Mouse (Mus musculus): Measurements from ENCODE around the gene Mical3. TPM values are rescaled to one million over a fixed set of nuclear protein-coding genes. Genes with fewer than 3 reads are reported as not detected.
A peak's percentile ranks its signal among the peaks of the same experiment; 100 is the strongest.

Mical3 gene
- polyA plus RNA-seq, 1 experiment from 2014 or later, result 20.0 TPM

DNA sequence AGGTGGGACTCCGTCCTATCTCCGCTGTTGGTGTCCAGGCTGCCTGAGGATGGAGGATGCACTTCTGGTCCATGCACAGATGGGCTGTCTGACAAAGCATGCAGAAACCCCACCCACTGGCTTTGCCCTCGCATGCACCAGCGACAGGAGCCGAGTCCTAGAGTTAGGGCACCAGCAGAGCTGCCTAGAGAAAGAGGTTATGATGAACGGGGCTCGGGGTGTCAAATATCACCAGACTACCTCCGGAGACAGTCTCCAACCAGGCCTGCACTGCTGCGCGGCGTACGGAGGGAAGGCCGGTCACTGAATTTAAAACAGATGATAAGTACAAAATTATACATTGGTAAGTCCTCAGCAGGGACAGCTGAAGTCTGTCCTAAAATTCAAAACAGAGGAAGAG, 165.0 kb downstream of the Mical3 start:
- peaks cover 6% of the 10 kb centered on the region for H3K36me3 ChIP-seq
- no peaks in the 10 kb centered on the region for H3K27me3 ChIP-seq
- no peak overlapping the region for H3K27ac ChIP-seq
- no peak overlapping the region for H3K4me3 ChIP-seq
- H3K4me2 ChIP-seq, result no peak overlapping the region
- H3K9ac ChIP-seq, result no peak overlapping the region
- H3K4me1 ChIP-seq, result no peaks in the 10 kb centered on the region
- no peaks in the 10 kb centered on the region for H3K9me3 ChIP-seq
- ATAC-seq (ENCODE audit: borderline replicate concordance, extremely low read depth, low FRiP score, low TSS enrichment), result no peak
- 43% methylated on average over 13 of the region's 13 CpGs for WGBS

DNA sequence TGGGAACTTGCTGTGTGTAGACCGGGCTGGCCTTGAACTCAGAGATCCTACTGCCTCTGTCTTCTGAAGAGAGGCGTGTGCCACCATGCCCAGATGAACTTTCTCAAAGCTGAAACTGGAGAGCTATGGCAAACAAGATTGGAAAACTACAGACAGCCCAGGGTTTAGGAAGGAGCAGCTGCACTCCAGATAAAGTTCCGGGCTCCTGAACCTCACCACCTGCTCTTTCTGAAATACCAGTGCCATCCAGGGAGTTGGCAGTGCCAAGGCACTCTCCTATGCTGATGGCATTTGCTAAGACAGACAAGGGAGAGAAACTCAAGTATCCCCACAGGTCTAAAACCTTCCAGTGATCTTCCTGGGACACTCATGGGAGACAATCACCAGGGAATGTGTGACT, 166.6 kb downstream of the Mical3 start:
- Histone ChIP-seq H3K27ac (no peak overlapping the region), H3K4me3 (no peak overlapping the region), H3K9ac (no peak overlapping the region), H3K4me1 (no peaks in the 10 kb centered on the region), H3K27me3 (no peaks in the 10 kb centered on the region), H3K4me2 (no peak overlapping the region), H3K36me3 (peaks cover 11% of the 10 kb centered on the region; the same call in 1 of the 2 replicates), H3K9me3 (no peaks in the 10 kb centered on the region)
- no peak for ATAC-seq (ENCODE audit: borderline replicate concordance, extremely low read depth, low FRiP score, low TSS enrichment)
- WGBS, result 87% methylated on average over 3 of the region's 3 CpGs

DNA sequence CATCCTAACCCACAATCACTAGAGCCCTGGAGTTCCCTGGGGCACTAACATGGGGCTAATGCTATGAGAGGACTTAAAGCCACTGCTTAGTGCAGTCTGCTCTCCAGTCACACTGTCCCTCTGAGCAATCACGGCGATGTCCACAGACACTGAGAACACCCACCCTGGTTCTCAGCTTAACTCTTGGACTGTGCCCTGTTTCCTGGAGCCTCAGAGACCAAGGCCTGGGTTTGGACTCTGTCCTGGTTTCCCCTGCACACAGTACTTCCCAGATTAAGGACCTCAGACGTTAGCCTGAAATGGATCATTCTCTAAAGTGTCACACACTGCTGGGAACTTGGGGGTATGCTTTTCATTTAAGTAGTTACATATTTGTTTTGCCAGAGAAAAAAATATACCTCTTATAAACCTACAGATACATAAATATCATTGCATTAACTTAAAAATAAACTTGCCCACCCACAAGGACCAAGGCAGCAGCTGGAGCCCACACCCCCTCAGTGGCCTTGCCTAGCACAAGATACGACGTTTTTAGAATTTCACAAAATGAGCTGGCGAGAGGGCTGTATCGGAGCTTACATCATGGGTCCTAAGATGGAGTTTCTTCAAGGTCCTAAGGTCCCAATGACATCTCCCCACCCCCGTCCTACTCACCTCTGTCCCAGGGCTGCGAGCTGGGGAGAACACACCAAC, 170.3 kb downstream of the Mical3 start:
- Histone ChIP-seq H3K36me3 (peaks cover 25% of the 10 kb centered on the region; the same call in 1 of the 2 replicates), H3K27me3 (no peaks in the 10 kb centered on the region), H3K4me3 (no peak overlapping the region), H3K9ac (no peak overlapping the region), H3K27ac (no peak overlapping the region), H3K9me3 (no peaks in the 10 kb centered on the region), H3K4me2 (no peak overlapping the region), H3K4me1 (no peaks in the 10 kb centered on the region)
- WGBS, result 85% methylated on average over 9 of the region's 9 CpGs
- no peak for ATAC-seq (ENCODE audit: borderline replicate concordance, extremely low read depth, low FRiP score, low TSS enrichment)

DNA sequence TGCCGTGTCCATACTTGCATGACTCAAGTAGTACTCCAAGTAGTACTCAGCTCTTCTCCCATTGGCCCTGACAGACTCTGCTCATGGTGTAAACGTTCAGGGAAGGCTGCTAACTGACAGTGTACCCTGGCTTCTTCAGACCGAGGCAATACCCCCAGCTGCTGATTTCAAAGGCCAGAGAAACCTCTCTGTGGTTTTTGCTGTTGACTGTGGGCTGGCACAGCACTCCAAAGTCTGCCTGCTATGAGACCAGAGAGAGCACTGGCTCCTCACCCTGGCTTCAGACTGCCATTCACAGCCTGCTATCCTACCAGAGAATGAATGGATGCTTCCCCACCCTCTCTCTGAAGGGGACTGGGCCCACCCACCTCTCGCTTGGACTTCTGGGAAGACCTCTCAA, 173.5 kb downstream of the Mical3 start:
- no peak overlapping the region for H3K9ac ChIP-seq
- H3K27ac ChIP-seq, result no peak overlapping the region
- H3K36me3 ChIP-seq, result peaks cover 28% of the 10 kb centered on the region; the same call in 1 of the 2 replicates

GRCm38 (mm10) chr6:120956259-120957161, 174.3 kb downstream of the Mical3 start:
- 84% methylated on average over 11 of the region's 11 CpGs for WGBS
- ATAC-seq (ENCODE audit: borderline replicate concordance, extremely low read depth, low FRiP score, low TSS enrichment), result no peak

More for the DNA sequence above, 173.5 kb downstream of the Mical3 start:
- no peak for ATAC-seq (ENCODE audit: borderline replicate concordance, extremely low read depth, low FRiP score, low TSS enrichment)
- H3K4me2 ChIP-seq, result no peak overlapping the region
- 62% methylated on average over 4 of the region's 4 CpGs for WGBS
- no peaks in the 10 kb centered on the region for H3K4me1 ChIP-seq
- no peaks in the 10 kb centered on the region for H3K27me3 ChIP-seq
- no peaks in the 10 kb centered on the region for H3K9me3 ChIP-seq
- H3K4me3 ChIP-seq, result no peak overlapping the region

DNA sequence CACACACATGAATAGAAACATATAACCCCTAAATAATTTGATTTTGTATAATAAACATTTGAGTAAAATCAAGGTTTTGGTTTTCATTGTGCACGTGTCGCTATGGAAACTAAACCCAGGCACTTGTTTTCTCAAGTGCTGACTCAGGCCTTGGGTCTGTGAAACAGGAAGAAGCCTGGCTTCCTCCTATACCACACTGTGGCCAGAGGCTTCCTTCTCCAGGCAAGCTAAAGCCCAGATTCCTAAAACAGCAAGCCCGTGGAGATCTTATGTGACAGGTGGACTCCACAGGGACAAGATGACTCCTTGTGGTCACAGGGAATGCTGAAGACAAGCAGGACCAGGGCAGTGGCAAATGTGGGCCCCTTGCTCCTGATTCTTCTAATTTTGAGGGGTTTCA, 175.6 kb downstream of the Mical3 start:
- no peak for ATAC-seq (ENCODE audit: borderline replicate concordance, extremely low read depth, low FRiP score, low TSS enrichment)
- H3K27ac ChIP-seq, result no peak overlapping the region
- H3K9ac ChIP-seq, result no peak overlapping the region
- H3K27me3 ChIP-seq, result no peaks in the 10 kb centered on the region
- H3K4me3 ChIP-seq, result no peak overlapping the region
- no peak overlapping the region for H3K4me2 ChIP-seq
- no peaks in the 10 kb centered on the region for H3K9me3 ChIP-seq
- 65% methylated on average over 3 of the region's 3 CpGs for WGBS
- no peaks in the 10 kb centered on the region for H3K4me1 ChIP-seq
- peaks cover 30% of the 10 kb centered on the region for H3K36me3 ChIP-seq

More at GRCm38 (mm10) chr6:120956259-120957161, 174.3 kb downstream of the Mical3 start:
- Histone ChIP-seq H3K36me3 (peaks cover 28% of the 10 kb centered on the region; the same call in 1 of the 2 replicates), H3K4me2 (no peak overlapping the region), H3K27ac (no peak overlapping the region), H3K4me1 (no peaks in the 10 kb centered on the region), H3K9me3 (no peaks in the 10 kb centered on the region), H3K9ac (no peak overlapping the region), H3K27me3 (no peaks in the 10 kb centered on the region), H3K4me3 (no peak overlapping the region)

- WGBS, result 86% methylated on average over 8 of the region's 8 CpGs
- no peak for ATAC-seq (ENCODE audit: borderline replicate concordance, extremely low read depth, low FRiP score, low TSS enrichment)
- H3K9me3 ChIP-seq, result no peaks in the 10 kb centered on the region
- H3K27ac ChIP-seq, result no peak overlapping the region
- H3K36me3 ChIP-seq, result peaks cover 32% of the 10 kb centered on the region
- H3K9ac ChIP-seq, result no peak overlapping the region
- H3K4me1 ChIP-seq, result no peaks in the 10 kb centered on the region
- no peak overlapping the region for H3K4me3 ChIP-seq
- H3K4me2 ChIP-seq, result no peak overlapping the region
- no peaks in the 10 kb centered on the region for H3K27me3 ChIP-seq
Observed at GRCm38 (mm10) chr6:120954241-120954640, 176.6 kb downstream of the Mical3 start.

DNA sequence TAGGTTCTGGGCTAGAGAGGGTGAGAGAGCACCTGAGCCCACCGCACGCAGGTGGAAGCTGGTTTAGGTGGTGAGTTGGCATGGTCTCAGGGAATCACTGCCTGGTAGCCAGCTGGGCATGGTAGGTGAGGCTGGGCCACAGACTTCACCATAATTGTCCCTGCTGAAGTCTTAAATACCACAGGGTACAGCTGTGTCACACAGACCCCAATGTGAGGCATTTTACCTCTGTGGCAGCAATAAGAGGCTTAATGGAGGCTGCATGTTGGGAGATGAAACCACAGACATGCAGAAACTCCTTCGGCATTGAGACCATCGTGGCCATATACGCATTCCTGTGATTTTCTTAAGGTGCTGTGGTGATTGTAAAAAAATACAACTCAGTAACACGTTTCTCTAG, 178.3 kb downstream of the Mical3 start:
- ATAC-seq (ENCODE audit: borderline replicate concordance, extremely low read depth, low FRiP score, low TSS enrichment), result no peak
- no peak overlapping the region for H3K9ac ChIP-seq
- 92% methylated on average over 6 of the region's 6 CpGs for WGBS
- no peak overlapping the region for H3K27ac ChIP-seq
- H3K4me2 ChIP-seq, result no peak overlapping the region
- no peak overlapping the region for H3K4me3 ChIP-seq
- no peaks in the 10 kb centered on the region for H3K27me3 ChIP-seq
- H3K36me3 ChIP-seq, result peaks cover 24% of the 10 kb centered on the region
- H3K4me1 ChIP-seq, result no peaks in the 10 kb centered on the region
- H3K9me3 ChIP-seq, result no peaks in the 10 kb centered on the region

- peak; percentile 32; the same call in 1 of the 2 replicates for ATAC-seq (ENCODE audit: borderline replicate concordance, extremely low read depth, low FRiP score, low TSS enrichment)
- Histone ChIP-seq H3K27ac (no peak overlapping the region), H3K9me3 (no peaks in the 10 kb centered on the region), H3K27me3 (no peaks in the 10 kb centered on the region), H3K4me3 (no peak overlapping the region), H3K4me1 (no peaks in the 10 kb centered on the region), H3K4me2 (no peak overlapping the region), H3K9ac (no peak overlapping the region), H3K36me3 (peaks cover 29% of the 10 kb centered on the region)
- 63% methylated on average over 6 of the region's 6 CpGs for WGBS
Observed at GRCm38 (mm10) chr6:120951311-120951710, 179.5 kb downstream of the Mical3 start.

- WGBS, result 93% methylated on average over 9 of the region's 9 CpGs
- Histone ChIP-seq H3K36me3 (peaks cover 27% of the 10 kb centered on the region), H3K4me2 (no peak overlapping the region), H3K4me1 (no peaks in the 10 kb centered on the region), H3K4me3 (no peak overlapping the region), H3K27me3 (no peaks in the 10 kb centered on the region), H3K9me3 (no peaks in the 10 kb centered on the region), H3K9ac (no peak overlapping the region), H3K27ac (no peak overlapping the region)
- no peak for ATAC-seq (ENCODE audit: borderline replicate concordance, extremely low read depth, low FRiP score, low TSS enrichment)
Observed at GRCm38 (mm10) chr6:120945510-120945909, 185.3 kb downstream of the Mical3 start.

DNA sequence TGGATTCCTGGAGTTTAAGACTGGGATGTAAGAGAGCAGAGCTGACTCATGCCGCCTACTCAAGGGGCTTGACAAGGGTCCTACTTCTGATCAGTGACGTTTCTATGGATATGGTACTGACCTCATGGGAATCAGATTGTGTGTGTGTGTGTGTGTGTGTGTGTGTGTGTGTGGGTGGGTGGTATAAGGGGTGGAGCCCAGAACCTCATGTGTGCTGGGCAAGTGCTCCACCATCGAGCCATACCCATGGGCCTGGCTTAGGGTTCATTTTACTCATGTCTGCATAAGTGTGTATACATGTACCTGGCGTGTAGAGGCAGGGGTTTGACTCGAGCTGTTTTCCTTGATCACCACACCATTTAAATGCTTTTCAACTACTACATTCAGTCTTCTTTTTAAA, 186.8 kb downstream of the Mical3 start:
- H3K4me1 ChIP-seq, result no peaks in the 10 kb centered on the region
- H3K27me3 ChIP-seq, result no peaks in the 10 kb centered on the region
- 78% methylated on average over 5 of the region's 5 CpGs for WGBS
- no peak for ATAC-seq (ENCODE audit: borderline replicate concordance, extremely low read depth, low FRiP score, low TSS enrichment)
- no peak overlapping the region for H3K4me2 ChIP-seq
- H3K4me3 ChIP-seq, result no peak overlapping the region
- H3K36me3 ChIP-seq, result peaks cover 18% of the 10 kb centered on the region
- H3K9me3 ChIP-seq, result no peaks in the 10 kb centered on the region
- H3K9ac ChIP-seq, result no peak overlapping the region
- H3K27ac ChIP-seq, result no peak overlapping the region

- no peaks in the 10 kb centered on the region for H3K9me3 ChIP-seq
- no peak for ATAC-seq (ENCODE audit: borderline replicate concordance, extremely low read depth, low FRiP score, low TSS enrichment)
- no peak overlapping the region for H3K9ac ChIP-seq
- no peak overlapping the region for H3K4me3 ChIP-seq
- H3K4me1 ChIP-seq, result no peaks in the 10 kb centered on the region
- no peak overlapping the region for H3K4me2 ChIP-seq
- WGBS, result 56% methylated on average over 10 of the region's 10 CpGs
- H3K27ac ChIP-seq, result no peak overlapping the region
- H3K36me3 ChIP-seq, result peaks cover 18% of the 10 kb centered on the region
- no peaks in the 10 kb centered on the region for H3K27me3 ChIP-seq
Observed at GRCm38 (mm10) chr6:120943551-120943950, 187.2 kb downstream of the Mical3 start.

Data from lung, embryonic 15.5 days (tissue).